Mouse (Mus musculus): ENCODE measurements around the gene Mtcl1.

Gene Mtcl1

DNA sequence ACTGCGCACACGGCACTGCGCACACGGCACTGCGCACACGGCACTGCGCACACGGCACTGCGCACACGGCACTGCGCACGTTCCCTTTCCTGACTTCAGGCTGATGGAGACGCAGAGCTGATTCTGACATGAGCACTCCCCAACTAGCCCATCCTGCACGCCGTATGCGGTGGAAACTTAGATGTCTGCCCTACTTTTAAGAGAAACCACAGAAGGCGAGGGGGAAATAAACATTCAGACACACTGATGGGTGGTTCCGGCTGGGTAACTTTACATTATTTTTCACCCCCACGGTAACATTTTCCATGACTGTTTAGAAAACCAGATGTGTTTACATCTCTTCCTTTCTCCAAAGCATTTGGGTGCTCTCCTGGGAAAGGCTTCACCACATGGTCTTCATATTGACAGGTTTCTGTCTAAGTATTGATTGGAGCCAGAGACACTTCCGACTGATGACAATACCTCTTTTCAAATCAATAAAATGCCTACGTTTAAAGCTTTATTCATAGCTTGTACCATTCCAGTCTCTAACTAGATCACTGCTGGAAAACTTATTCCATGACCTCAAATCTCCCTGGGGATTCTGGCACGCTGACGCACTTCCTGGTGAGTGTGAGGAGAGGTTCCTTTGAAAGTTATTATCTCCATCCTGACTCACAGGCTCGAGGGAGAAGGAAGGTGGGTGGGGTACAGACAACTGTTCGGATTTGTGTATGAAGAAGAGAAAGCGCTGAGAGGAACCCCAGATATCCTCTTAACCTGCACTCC, 84.8 kb downstream of the Mtcl1 start:
- no peak for DNase-seq (ENCODE audit: low spot score in 2 of 2)

DNA sequence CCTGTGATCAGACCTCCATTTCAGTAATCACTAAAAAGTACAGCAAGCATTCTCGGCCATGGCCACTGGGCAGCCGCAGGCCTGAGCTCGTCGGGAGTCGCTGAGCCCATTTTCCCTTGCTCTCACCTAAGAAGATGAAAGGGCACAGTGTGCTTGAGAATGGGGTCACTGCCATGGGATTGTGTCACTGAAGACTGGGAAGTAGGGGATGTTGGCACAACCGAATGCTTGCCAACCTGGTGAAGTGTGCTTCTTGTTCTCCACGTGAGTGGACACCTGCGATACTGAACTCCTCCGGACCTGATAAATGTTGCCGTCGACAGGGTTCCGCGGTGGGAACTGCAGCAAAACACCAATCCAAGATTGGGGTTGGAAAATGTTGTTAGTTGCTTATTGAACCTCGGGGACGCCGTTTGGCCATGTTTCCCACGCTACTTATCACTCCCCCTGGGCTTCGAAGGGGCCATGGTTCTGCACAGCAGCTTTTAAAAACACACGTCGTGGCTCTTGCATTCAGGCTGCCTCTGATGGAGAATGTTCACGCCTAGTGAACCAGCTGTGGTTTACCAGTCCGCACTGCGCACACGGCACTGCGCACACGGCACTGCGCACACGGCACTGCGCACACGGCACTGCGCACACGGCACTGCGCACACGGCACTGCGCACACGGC, 85.6 kb downstream of the Mtcl1 start:
- no peak for DNase-seq (ENCODE audit: low spot score in 2 of 2)

- DNase-seq (ENCODE audit: low spot score in 2 of 2): no peak
Observed at GRCm38 (mm10) chr17:66362287-66363016, 87.1 kb downstream of the Mtcl1 start.

GRCm38 (mm10) chr17:66358026-66358978, 91.2 kb downstream of the Mtcl1 start:
- DNase-seq (ENCODE audit: low spot score in 2 of 2): no peak

DNA sequence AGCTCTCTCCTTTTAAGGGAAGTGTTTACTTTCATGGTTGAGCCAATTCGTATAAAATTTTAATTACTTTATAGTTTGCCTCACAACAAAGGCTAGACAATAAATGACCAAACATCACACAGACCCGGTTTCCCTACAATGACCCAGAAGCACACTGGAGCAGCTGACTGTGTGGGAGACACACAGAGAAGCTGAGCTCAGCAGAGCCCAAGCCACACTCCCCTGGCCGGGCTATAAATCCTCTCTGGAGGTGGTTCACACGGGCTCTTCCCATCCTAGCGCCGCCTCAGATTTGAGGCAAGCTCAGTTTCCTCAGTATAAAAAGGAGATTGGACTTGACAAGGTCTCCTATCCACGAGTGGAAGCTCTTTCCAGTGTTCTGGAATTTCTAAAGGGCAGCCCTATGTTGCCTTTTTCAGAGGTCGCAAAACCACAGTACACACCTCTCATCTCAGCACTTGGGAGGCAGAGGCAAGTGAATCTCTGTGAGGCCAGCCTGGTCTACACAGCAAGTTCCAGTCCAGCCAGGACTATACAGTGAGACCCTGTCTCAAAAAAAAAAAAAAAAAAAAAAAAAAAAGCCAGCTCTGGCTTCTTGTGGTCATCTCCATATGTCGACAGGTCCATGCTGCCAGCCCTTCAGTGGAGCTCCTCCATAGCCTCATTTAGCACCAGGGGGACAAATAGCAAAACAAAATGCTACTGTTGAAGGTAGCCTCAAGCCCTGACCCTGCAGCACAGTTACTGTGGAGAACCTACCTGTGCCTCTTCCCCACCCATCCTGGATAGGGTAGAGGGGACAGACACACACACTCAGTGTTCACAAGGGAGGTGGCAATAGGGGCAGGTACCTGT, 92.2 kb downstream of the Mtcl1 start:
- no peak for DNase-seq (ENCODE audit: low spot score in 2 of 2)

GRCm38 (mm10) chr17:66353907-66354306, 95.6 kb downstream of the Mtcl1 start:
- no peak for DNase-seq (ENCODE audit: low spot score in 2 of 2)

DNA sequence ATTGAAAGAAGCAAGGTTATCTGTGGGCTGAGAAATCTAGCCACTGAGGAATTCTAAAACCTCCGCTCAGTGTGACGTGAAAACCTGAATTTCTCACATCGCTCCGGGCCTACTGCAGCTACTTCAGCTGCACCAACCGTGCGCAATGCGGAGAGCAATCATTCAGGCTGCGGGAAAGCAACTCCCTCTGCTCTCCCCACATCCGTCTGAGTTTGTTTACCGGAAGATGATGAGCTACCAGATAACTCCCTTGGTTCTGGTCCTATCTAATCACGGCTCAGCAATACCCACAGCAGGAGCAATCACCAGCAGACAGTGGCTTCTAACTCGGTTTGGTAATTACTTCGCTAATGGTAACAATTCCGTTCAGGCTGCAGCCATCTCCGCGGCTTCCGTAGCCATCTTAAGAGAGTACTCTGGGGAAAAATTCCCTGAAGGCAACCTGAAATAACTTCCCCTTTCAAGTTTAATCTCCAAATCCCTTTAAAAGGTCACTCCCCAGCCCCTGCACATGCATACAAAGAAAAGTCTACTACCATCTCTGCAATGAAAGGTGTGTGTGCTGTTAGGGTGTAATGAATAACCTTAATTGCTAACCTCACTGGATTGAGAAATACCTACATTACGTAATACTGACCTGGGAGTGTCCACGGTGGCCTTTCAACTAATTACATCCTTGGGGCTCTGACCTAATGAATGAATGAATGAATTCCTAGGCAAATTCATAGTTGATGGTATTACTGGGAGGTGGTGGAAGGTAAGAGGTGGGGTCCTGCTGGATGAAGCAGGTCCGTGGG, 96.5 kb downstream of the Mtcl1 start:
- no peak for DNase-seq (ENCODE audit: low spot score in 2 of 2)

- no peak for DNase-seq (ENCODE audit: low spot score in 2 of 2)
Observed at GRCm38 (mm10) chr17:66352219-66352618, 97.3 kb downstream of the Mtcl1 start.

DNA sequence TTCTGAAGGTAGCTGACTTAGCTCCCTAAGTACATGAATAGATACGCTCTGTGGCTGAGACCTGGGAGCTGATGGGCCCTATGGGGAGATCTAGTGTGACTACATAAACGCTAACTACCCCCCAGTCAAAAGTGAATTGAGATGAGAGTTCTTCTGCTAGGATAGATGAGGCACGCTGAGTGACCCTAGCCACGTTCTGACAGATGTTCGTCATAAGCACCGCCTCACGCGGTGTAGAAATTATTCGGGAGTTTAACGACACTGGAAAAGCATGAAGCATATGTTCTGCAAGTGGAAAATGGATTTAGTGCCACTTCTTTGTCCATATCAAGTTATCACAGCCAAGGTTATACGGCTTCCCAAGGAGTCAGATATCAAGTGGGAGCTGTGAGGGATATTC, 98.9 kb downstream of the Mtcl1 start:
- no peak for DNase-seq (ENCODE audit: low spot score in 2 of 2)

GRCm38 (mm10) chr17:66350127-66350526, 99.4 kb downstream of the Mtcl1 start:
- peak; percentile 68 to 78 for DNase-seq (ENCODE audit: low spot score in 2 of 2)

- DNase-seq (ENCODE audit: low spot score in 2 of 2): no peak
Observed at GRCm38 (mm10) chr17:66346378-66346777, 103.2 kb downstream of the Mtcl1 start.

- no peak for DNase-seq (ENCODE audit: low spot score in 2 of 2)
Observed at GRCm38 (mm10) chr17:66345680-66346079, 103.9 kb downstream of the Mtcl1 start.

DNA sequence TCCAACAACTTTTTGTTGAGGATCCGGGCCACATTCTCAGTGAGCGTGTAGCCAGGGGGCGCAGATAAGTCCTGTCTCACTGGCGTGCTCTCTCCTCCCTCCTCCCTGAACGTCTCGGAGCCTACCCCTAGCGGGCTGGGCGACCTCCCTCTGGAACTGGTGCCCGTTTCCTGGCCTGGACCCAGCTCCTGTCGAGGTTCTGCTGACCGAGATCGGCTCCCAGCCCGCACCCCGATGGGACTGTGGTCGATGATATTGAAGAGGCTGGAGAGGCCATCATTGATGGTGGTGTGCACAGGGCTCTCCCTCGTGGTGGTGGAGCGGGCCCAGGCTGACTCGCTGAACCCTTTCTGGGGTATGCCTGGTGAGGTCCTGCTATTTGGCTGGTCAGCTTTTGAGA, 106.6 kb downstream of the Mtcl1 start:
- DNase-seq (ENCODE audit: low spot score in 2 of 2): no peak

GRCm38 (mm10) chr17:66341670-66342069, 107.9 kb downstream of the Mtcl1 start:
- no peak for DNase-seq (ENCODE audit: low spot score in 2 of 2)

GRCm38 (mm10) chr17:66340798-66341197, 108.8 kb downstream of the Mtcl1 start:
- DNase-seq (ENCODE audit: low spot score in 2 of 2): no peak

GRCm38 (mm10) chr17:66337929-66338328, 111.6 kb downstream of the Mtcl1 start:
- DNase-seq (ENCODE audit: low spot score in 2 of 2): no peak

DNA sequence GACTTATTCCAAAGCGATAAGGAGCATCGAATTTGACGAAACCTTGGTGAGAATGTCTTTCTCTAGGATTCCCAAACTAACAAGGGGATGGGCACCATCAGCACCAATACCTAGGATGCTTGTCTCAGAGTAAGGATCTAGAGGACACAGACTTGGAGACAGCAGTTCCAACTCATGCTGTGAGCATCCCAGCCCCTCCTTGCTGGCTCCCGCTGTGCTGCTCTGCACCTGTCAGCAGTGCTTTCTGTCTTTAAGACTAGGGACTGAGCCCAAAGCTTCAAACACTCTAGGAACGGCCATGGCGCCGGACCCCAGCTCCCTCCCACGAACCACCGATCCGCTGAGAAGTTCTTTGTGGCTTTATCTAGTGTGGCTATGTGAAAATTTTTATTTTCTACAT, 114.0 kb downstream of the Mtcl1 start:
- DNase-seq (ENCODE audit: low spot score in 2 of 2): no peak

DNA sequence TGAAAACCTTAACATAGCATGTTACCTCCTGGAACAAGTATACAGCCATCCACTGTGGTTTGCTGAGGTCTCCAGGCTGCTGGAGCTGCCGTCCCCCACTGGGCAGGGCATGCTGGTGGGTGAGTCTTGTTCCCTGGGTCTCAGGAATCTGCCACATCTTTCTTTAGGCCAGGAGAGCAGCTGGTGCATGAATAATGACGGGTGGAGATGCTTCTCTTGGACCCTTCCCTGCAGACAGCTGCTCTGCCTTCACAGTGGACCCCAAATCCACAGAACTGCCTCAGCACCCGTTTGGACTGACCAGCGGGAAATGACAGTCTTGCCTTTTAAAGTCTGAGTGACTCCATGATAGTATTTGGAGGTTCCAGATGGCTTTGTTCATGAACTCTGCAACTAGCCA, 114.7 kb downstream of the Mtcl1 start:
- no peak for DNase-seq (ENCODE audit: low spot score in 2 of 2)

GRCm38 (mm10) chr17:66331207-66331606, 118.3 kb downstream of the Mtcl1 start:
- no peak for DNase-seq (ENCODE audit: low spot score in 2 of 2)

- no peak for DNase-seq (ENCODE audit: low spot score in 2 of 2)
Observed at GRCm38 (mm10) chr17:66326552-66327045, 123.0 kb downstream of the Mtcl1 start.

Measured in frontal cortex, postnatal 10 days (tissue).